Mouse (Mus musculus) midbrain, postnatal 0 days (tissue): Measurements from ENCODE around the gene Nav2. TPM values are rescaled to one million over a fixed set of nuclear protein-coding genes. Genes with fewer than 3 reads are reported as not detected.

Source experiments
- ATAC-seq: fragments of 200-750 bp; cut with Nextera tagmentation; 2 replicates; pipeline ENCODE4 v1.8.0; 2017; ENCODE audit warnings: moderate number of reproducible peaks, mild to moderate bottlenecking, moderate TSS enrichment, moderate library complexity; ENCODE audit not compliant: low FRiP score
- DNase-seq: peaks from one replicate; pipeline ENCODE4 v3.0.0-alpha.2; 2015; ENCODE audit warnings: low spot score
- H3K27ac ChIP-seq: fragments of 300-500 bp; sonication (generic); 2 replicates; pipeline ENCODE4 v1.5.1; 2014; ENCODE audit warnings: low read depth, mild to moderate bottlenecking, low read length, mixed read lengths
- H3K27me3 ChIP-seq: fragments of 300-500 bp; sonication (generic); 2 replicates; pipeline ENCODE4 v1.6.1; 2014; ENCODE audit warnings: low read length, control low read depth, mixed read lengths; ENCODE audit not compliant: insufficient read depth
- H3K36me3 ChIP-seq: fragments of 300-500 bp; sonication (generic); 2 replicates; pipeline ENCODE4 v1.6.1; 2014; ENCODE audit warnings: low read length, control low read depth, mixed read lengths; ENCODE audit not compliant: insufficient read depth
- H3K4me1 ChIP-seq: fragments of 300-500 bp; sonication (generic); 2 replicates; pipeline ENCODE4 v1.6.1; 2014; ENCODE audit warnings: mild to moderate bottlenecking, control low read depth, antibody characterized with exemption, low read length, mixed read lengths; ENCODE audit not compliant: insufficient read depth
- H3K4me2 ChIP-seq: fragments of 300-500 bp; sonication (generic); 2 replicates; pipeline ENCODE4 v1.6.1; 2014; ENCODE audit warnings: low read depth, mild to moderate bottlenecking, low read length, mixed read lengths; ENCODE audit not compliant: poor library complexity, severe bottlenecking
- H3K4me3 ChIP-seq: fragments of 300-500 bp; sonication (generic); 2 replicates; pipeline ENCODE4 v1.5.1; 2014; ENCODE audit warnings: low read depth, mild to moderate bottlenecking, low read length, moderate library complexity
- H3K9ac ChIP-seq: fragments of 300-500 bp; sonication (generic); replicated peaks from 2 replicates; pipeline ENCODE4 v1.6.1; 2014; ENCODE audit warnings: mild to moderate bottlenecking, low read length, moderate library complexity, mixed read lengths; ENCODE audit not compliant: poor library complexity, severe bottlenecking
- H3K9me3 ChIP-seq: fragments of 300-500 bp; sonication (generic); 2 replicates; pipeline ENCODE4 v1.6.1; 2016; ENCODE audit warnings: low read length, control low read depth
- CTCF ChIP-seq: IDR thresholded peaks from 2 replicates; pipeline ENCODE4 v1.5.1; 2016; ENCODE audit warnings: antibody characterized with exemption, mild to moderate bottlenecking
- WGBS: fragments of 180-500 bp; shearing (Covaris S2); extraction: QIAGEN DNeasy Blood & Tissue Kit; methylation state at CpG from one replicate; pipeline ENCODE4 v1.1.7; 2014; 5-methylcytosine and 5-hydroxymethylcytosine counted together
- polyA plus RNA-seq: library from polyadenylated mRNA; unstranded; fragments of >200 nt; fragmentation: Nextera tagmentation; extraction: Ambion mirVana; gene quantifications from 2 replicates; pipeline ENCODE4 v1.2.1, GENCODE M21; 2015
- total RNA-seq: library from RNA; depleted of rRNA; stranded (reverse); fragments of >200 nt; gene quantifications from 2 replicates; pipeline ENCODE4 v1.2.3, GENCODE M21; 2014

The Nav2 gene
- total and polyA plus RNA-seq, 2 experiments from 2014 or later: 18.3 to 53.8 TPM

GRCm38 (mm10) chr7:49558240-49558640, 649.7 kb downstream of the Nav2 start:
- DNase-seq (no peak), ATAC-seq (no peak)
- 68% methylated on average over 12 of the region's 12 CpGs for WGBS
- Histone ChIP-seq H3K36me3 (peaks cover 8% of the 10 kb centered on the region), H3K9me3 (no peaks in the 10 kb centered on the region), H3K4me2 (no peak overlapping the region), H3K4me1 (no peaks in the 10 kb centered on the region), H3K9ac (no peak overlapping the region), H3K27me3 (no peaks in the 10 kb centered on the region), H3K27ac (0 out of 2 replicates have a peak overlapping the region, but pooled peaks have one; percentile 3), H3K4me3 (no peak overlapping the region)
- no peak for TF ChIP-seq CTCF

DNA sequence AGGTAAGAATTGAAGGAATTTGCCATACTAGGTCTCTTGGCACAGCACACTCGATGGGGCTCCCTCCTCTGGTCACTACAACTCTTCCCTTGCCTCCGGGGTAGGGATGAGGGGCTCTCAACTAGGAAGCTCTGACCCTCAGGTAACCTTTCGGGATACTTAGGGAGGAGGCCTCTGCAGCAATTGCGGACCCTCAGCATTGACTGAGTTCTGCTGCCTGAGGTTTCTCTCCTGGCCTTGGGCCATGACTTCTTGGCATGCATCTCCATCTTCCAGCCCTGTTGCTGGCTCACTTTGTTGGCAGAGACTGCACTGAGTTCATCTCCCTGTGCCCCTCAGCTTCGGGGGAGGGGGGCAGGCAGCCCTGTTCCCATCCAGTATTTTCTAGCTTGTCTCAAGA, 650.4 kb downstream of the Nav2 start:
- no peaks in the 10 kb centered on the region for H3K4me1 ChIP-seq
- ATAC-seq (no peak), DNase-seq (peak; percentile 67)
- no peak for TF ChIP-seq CTCF
- no peaks in the 10 kb centered on the region for H3K9me3 ChIP-seq
- H3K36me3 ChIP-seq: peaks cover 8% of the 10 kb centered on the region
- 75% methylated on average over 5 of the region's 5 CpGs for WGBS
- no peak overlapping the region for H3K9ac ChIP-seq
- no peak overlapping the region for H3K27ac ChIP-seq
- H3K4me3 ChIP-seq: no peak overlapping the region
- H3K4me2 ChIP-seq: no peak overlapping the region
- no peaks in the 10 kb centered on the region for H3K27me3 ChIP-seq

GRCm38 (mm10) chr7:49560012-49560411, 651.5 kb downstream of the Nav2 start:
- no peaks in the 10 kb centered on the region for H3K27me3 ChIP-seq
- no peak overlapping the region for H3K4me3 ChIP-seq
- no peak overlapping the region for H3K27ac ChIP-seq
- no peak overlapping the region for H3K4me2 ChIP-seq
- H3K9me3 ChIP-seq: no peaks in the 10 kb centered on the region
- H3K36me3 ChIP-seq: peaks cover 8% of the 10 kb centered on the region
- no peak overlapping the region for H3K9ac ChIP-seq
- WGBS: 69% methylated on average over 4 of the region's 4 CpGs
- DNase-seq: no peak
- H3K4me1 ChIP-seq: no peaks in the 10 kb centered on the region
- no peak for TF ChIP-seq CTCF
- ATAC-seq: no peak

DNA sequence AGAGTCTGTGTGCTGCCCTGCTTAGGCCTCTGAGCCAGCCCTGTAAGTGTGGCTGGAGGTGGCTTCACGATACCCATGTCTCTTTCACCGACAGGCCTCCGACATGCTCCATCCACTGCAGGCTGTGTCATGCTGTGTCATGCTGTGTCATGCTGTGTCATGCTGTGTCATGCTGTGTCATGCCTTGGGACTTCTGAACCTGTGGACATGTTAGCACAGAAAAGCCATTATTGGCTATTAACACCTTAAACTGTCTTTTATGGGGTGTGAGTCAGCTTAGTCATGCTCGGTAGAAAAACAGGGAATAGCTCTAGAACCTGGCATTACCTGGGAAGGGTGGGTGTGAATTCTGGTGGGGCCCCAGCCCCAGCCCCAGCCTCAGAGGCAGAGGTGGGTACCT, 653.9 kb downstream of the Nav2 start:
- Histone ChIP-seq H3K4me1 (no peaks in the 10 kb centered on the region), H3K27me3 (no peaks in the 10 kb centered on the region), H3K36me3 (peaks cover 27% of the 10 kb centered on the region), H3K4me3 (no peak overlapping the region), H3K4me2 (no peak overlapping the region), H3K9me3 (no peaks in the 10 kb centered on the region), H3K9ac (no peak overlapping the region), H3K27ac (no peak overlapping the region)
- no peak for ATAC-seq
- 88% methylated on average over 4 of the region's 4 CpGs for WGBS
- DNase-seq: no peak
- no peak for TF ChIP-seq CTCF

DNA sequence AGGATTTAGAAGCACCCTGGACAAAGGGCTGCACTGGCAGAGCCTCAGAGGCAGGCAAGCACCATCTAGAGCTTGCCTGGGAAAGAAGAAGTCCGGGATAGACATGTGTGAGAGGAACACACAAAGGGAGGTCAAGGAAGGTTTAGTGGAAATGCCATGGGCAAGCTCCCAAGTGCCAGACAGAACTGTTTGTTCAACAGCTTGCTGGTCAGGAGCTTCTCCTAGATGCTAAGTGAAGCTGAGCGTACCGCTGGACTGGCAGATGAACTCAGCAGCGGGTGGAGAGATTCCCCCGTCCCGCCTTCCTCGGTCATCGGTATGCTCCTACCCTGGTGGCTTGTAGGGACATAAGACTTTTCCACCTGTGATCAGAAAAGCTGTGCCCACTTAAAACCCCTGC, 654.3 kb downstream of the Nav2 start:
- peaks cover 29% of the 10 kb centered on the region for H3K36me3 ChIP-seq
- DNase-seq (no peak), ATAC-seq (no peak)
- H3K27me3 ChIP-seq: no peaks in the 10 kb centered on the region
- no peak overlapping the region for H3K4me2 ChIP-seq
- 89% methylated on average over 8 of the region's 8 CpGs for WGBS
- no peak overlapping the region for H3K27ac ChIP-seq
- no peak overlapping the region for H3K4me3 ChIP-seq
- no peaks in the 10 kb centered on the region for H3K9me3 ChIP-seq
- H3K9ac ChIP-seq: no peak overlapping the region
- no peak for TF ChIP-seq CTCF
- H3K4me1 ChIP-seq: no peaks in the 10 kb centered on the region

GRCm38 (mm10) chr7:49565084-49565483, 656.6 kb downstream of the Nav2 start:
- no peak for TF ChIP-seq CTCF
- Histone ChIP-seq H3K9me3 (no peaks in the 10 kb centered on the region), H3K27ac (no peak overlapping the region), H3K27me3 (no peaks in the 10 kb centered on the region), H3K4me3 (no peak overlapping the region), H3K9ac (no peak overlapping the region), H3K36me3 (peaks cover 30% of the 10 kb centered on the region), H3K4me1 (no peaks in the 10 kb centered on the region), H3K4me2 (no peak overlapping the region)
- 93% methylated on average over 11 of the region's 11 CpGs for WGBS
- ATAC-seq (no peak), DNase-seq (no peak)
